Mouse (Mus musculus): ENCODE measurements around the gene Gm10722. TPM values are rescaled to one million over a fixed set of nuclear protein-coding genes. Genes with fewer than 3 reads are reported as not detected.
A peak's percentile ranks its signal among the peaks of the same experiment; 100 is the strongest.
"Not testable (repeated sequence)": the region's sequence is repeated elsewhere in the genome, so short reads cannot be mapped to it uniquely, and the experiment has no call there.

Gene Gm10722
- polyA plus RNA-seq, 1 experiment from 2014 or later, result not detected

DNA sequence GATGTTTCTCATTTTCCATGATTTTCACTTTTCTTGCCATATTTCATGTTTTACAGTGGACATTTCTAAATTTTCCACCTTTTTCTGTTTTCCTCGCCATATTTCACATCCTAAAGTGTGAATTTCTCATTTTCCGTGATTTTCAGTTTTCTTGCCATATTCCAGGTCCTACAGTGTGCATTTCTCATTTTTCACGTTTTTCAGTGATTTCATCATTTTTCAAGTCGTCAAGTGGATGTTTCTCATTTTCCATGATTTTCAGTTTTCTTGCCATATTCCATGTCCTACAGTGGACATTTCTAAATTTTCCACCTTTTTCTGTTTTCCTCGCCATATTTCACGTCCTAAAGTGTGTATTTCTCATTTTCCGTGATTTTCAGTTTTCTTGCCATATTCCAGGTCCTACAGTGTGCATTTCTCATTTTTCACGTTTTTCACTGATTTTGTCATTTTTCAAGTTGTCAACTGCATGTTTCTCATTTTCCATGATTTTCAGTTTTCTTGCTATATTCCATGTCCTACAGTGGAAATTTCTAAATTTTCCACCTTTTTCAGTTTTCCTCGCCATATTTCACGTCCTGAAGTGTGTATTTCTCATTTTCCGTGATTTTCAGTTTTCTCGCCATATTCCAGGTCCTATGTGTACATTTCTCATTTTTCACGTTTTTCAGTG is 22.7 kb downstream of the Gm10722 start, which contains the start of gene Gm10718:
TSS of gene Gm10718 (plus strand) at position 236 of the 673 bp plus-strand sequence.
- DNase-seq (ENCODE audit: low spot score); H3K27ac ChIP-seq (ENCODE audit: low read depth); H3K9ac ChIP-seq (ENCODE audit: low read length); H3K36me3 ChIP-seq (ENCODE audit: control insufficient read depth, insufficient read depth, low read length); ATAC-seq (replicated peaks; ENCODE audit: low FRiP score, low TSS enrichment, low read depth); H3K4me1 ChIP-seq (replicated peaks; ENCODE audit: control insufficient read depth, insufficient read depth, low read length); H3K27me3 ChIP-seq (replicated peaks; ENCODE audit: control insufficient read depth, insufficient read depth, low read length); H3K4me3 ChIP-seq (ENCODE audit: low read depth, low read length); H3K4me2 ChIP-seq (ENCODE audit: low read length); H3K9me3 ChIP-seq (ENCODE audit: control insufficient read depth, low read length): not testable (repeated sequence)
- 80% methylated on average over 9 of the region's 13 CpGs for WGBS

DNA sequence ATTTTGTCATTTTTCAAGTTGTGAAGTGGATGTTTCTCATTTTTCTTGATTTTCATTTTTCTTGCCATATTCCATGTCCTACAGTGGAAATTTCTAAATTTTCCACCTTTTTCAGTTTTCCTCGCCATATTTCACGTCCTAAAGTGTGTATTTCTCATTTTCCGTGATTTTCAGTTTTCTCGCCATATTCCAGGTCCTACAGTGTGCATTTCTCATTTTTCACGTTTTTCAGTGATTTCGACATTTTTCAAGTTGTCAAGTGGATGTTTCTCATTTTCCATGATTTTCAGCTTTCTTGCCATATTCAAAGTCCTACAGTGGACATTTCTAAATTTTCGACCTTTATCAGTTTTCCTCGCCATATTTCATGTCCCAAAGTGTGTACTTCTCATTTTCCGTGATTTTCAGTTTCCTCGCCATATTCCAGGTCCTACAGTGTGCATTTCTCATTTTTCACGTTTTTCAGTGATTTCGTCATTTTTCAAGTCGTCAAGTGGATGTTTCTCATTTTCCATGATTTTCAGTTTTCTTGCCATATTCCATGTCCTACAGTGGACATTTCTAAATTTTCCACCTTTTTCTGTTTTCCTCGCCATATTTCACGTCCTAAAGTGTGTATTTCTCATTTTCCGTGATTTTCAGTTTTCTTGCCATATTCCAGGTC is 23.4 kb downstream of the Gm10722 start:
- not testable (repeated sequence) for DNase-seq (ENCODE audit: low spot score); H3K9me3 ChIP-seq (ENCODE audit: control insufficient read depth, low read length); H3K4me1 ChIP-seq (replicated peaks; ENCODE audit: control insufficient read depth, insufficient read depth, low read length); H3K9ac ChIP-seq (ENCODE audit: low read length); ATAC-seq (replicated peaks; ENCODE audit: low FRiP score, low TSS enrichment, low read depth); H3K4me3 ChIP-seq (ENCODE audit: low read depth, low read length); H3K27ac ChIP-seq (ENCODE audit: low read depth); H3K36me3 ChIP-seq (ENCODE audit: control insufficient read depth, insufficient read depth, low read length); H3K27me3 ChIP-seq (replicated peaks; ENCODE audit: control insufficient read depth, insufficient read depth, low read length); H3K4me2 ChIP-seq (ENCODE audit: low read length)
- WGBS, result 65% methylated on average over 15 of the region's 16 CpGs

DNA sequence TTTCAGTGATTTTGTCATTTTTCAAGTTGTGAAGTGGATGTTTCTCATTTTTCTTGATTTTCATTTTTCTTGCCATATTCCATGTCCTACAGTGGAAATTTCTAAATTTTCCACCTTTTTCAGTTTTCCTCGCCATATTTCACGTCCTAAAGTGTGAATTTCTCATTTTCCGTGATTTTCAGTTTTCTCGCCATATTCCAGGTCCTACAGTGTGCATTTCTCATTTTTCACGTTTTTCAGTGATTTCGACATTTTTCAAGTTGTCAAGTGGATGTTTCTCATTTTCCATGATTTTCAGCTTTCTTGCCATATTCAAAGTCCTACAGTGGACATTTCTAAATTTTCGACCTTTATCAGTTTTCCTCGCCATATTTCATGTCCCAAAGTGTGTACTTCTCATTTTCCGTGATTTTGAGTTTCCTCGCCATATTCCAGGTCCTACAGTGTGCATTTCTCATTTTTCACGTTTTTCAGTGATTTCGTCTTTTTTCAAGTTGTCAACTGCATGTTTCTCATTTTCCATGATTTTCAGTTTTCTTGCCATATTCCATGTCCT is 24.3 kb downstream of the Gm10722 start, which contains the start of gene Gm10717:
TSS of gene Gm10717 (plus strand) at position 506 of the 556 bp plus-strand sequence.
- not testable (repeated sequence) for H3K9me3 ChIP-seq (ENCODE audit: control insufficient read depth, low read length); DNase-seq (ENCODE audit: low spot score); H3K36me3 ChIP-seq (ENCODE audit: control insufficient read depth, insufficient read depth, low read length); H3K4me1 ChIP-seq (replicated peaks; ENCODE audit: control insufficient read depth, insufficient read depth, low read length); H3K4me2 ChIP-seq (ENCODE audit: low read length); H3K27me3 ChIP-seq (replicated peaks; ENCODE audit: control insufficient read depth, insufficient read depth, low read length); ATAC-seq (replicated peaks; ENCODE audit: low FRiP score, low TSS enrichment, low read depth); H3K27ac ChIP-seq (ENCODE audit: low read depth); H3K9ac ChIP-seq (ENCODE audit: low read length); H3K4me3 ChIP-seq (ENCODE audit: low read depth, low read length)
- WGBS, result 71% methylated on average over 12 of the region's 12 CpGs

DNA sequence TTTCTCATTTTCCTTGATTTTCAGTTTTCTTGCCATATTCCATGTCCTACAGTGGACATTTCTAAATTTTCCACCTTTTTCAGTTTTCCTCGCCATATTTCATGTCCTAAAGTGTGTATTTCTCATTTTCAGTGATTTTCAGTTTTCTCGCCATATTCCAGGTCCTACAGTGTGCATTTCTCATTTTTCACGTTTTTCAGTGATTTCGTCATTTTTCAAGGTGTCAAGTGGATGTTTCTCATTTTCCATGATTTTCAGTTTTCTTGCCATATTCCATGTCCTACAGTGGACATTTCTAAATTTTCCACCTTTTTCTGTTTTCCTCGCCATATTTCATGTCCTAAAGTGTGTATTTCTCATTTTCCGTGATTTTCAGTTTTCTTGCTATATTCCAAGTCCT is 24.9 kb downstream of the Gm10722 start:
- not testable (repeated sequence) for H3K27ac ChIP-seq (ENCODE audit: low read depth); ATAC-seq (replicated peaks; ENCODE audit: low FRiP score, low TSS enrichment, low read depth); H3K9ac ChIP-seq (ENCODE audit: low read length); H3K4me2 ChIP-seq (ENCODE audit: low read length); H3K4me1 ChIP-seq (replicated peaks; ENCODE audit: control insufficient read depth, insufficient read depth, low read length); DNase-seq (ENCODE audit: low spot score); H3K9me3 ChIP-seq (ENCODE audit: control insufficient read depth, low read length); H3K36me3 ChIP-seq (ENCODE audit: control insufficient read depth, insufficient read depth, low read length); H3K27me3 ChIP-seq (replicated peaks; ENCODE audit: control insufficient read depth, insufficient read depth, low read length); H3K4me3 ChIP-seq (ENCODE audit: low read depth, low read length)
- WGBS, result 56% methylated on average over 4 of the region's 6 CpGs

DNA sequence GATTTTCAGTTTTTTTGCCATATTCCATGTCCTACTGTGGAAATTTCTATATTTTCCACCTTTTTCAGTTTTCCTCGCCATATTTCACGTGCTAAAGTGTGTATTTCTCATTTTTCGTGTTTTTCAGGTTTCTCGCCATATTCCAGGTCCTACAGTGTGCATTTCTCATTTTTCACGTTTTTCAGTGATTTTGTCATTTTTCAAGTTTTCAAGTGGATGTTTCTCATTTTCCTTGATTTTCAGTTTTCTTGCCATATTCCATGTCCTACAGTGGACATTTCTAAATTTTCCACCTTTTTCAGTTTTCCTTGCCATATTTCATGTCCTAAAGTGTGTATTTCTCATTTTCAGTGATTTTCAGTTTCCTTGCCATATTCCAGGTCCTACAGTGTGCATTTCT is 25.4 kb downstream of the Gm10722 start:
- not testable (repeated sequence) for H3K27me3 ChIP-seq (replicated peaks; ENCODE audit: control insufficient read depth, insufficient read depth, low read length); H3K9me3 ChIP-seq (ENCODE audit: control insufficient read depth, low read length); H3K27ac ChIP-seq (ENCODE audit: low read depth); H3K9ac ChIP-seq (ENCODE audit: low read length); H3K36me3 ChIP-seq (ENCODE audit: control insufficient read depth, insufficient read depth, low read length); H3K4me2 ChIP-seq (ENCODE audit: low read length); H3K4me3 ChIP-seq (ENCODE audit: low read depth, low read length); DNase-seq (ENCODE audit: low spot score); ATAC-seq (replicated peaks; ENCODE audit: low FRiP score, low TSS enrichment, low read depth); H3K4me1 ChIP-seq (replicated peaks; ENCODE audit: control insufficient read depth, insufficient read depth, low read length)
- 74% methylated on average over 5 of the region's 5 CpGs for WGBS

DNA sequence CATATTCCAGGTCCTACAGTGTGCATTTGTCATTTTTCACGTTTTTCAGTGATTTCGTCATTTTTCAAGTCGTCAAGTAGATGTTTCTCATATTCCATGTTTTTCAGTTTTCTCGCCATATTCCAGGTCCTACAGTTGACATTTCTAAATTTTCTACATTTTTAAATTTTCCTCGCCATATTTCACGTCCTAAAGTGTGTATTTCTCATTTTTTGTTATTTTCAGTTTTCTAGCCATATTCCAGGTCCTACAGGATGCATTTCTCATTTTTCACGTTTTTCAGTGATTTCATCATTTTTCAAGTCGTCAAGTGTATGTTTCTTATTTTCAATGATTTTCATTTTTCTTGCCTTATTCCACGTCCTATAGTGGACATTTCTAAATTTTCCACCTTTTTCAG is 26.0 kb downstream of the Gm10722 start:
- WGBS, result 70% methylated on average over 9 of the region's 9 CpGs
- H3K9ac ChIP-seq (ENCODE audit: low read length), result not testable (repeated sequence)

DNA sequence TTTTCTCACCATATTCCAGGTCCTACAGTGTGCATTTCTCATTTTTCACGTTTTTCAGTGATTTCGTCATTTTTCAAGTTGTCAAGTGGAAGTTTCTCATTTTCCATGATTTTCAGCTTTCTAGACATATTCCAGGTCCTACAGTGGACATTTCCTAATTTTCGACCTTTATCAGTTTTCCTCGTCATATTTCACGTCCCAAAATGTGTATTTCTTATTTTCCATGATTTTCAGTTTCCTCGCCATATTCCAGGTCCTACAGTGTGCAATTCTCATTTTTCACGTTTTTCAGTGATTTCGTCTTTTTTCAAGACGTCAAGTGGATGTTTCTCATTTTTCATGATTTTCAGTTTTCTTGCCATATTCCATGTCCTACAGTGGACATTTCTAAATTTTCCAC is 26.5 kb downstream of the Gm10722 start:
- H3K27ac ChIP-seq (ENCODE audit: low read depth); H3K4me1 ChIP-seq (replicated peaks; ENCODE audit: control insufficient read depth, insufficient read depth, low read length); H3K36me3 ChIP-seq (ENCODE audit: control insufficient read depth, insufficient read depth, low read length); H3K27me3 ChIP-seq (replicated peaks; ENCODE audit: control insufficient read depth, insufficient read depth, low read length); H3K4me2 ChIP-seq (ENCODE audit: low read length); H3K9me3 ChIP-seq (ENCODE audit: control insufficient read depth, low read length); H3K4me3 ChIP-seq (ENCODE audit: low read depth, low read length); ATAC-seq (replicated peaks; ENCODE audit: low FRiP score, low TSS enrichment, low read depth); H3K9ac ChIP-seq (ENCODE audit: low read length): not testable (repeated sequence)
- peak; percentile 57 for DNase-seq (ENCODE audit: low spot score)
- 74% methylated on average over 9 of the region's 9 CpGs for WGBS

More for the DNA sequence above, 26.0 kb downstream of the Gm10722 start:
- not testable (repeated sequence) for H3K27ac ChIP-seq (ENCODE audit: low read depth); DNase-seq (ENCODE audit: low spot score); H3K36me3 ChIP-seq (ENCODE audit: control insufficient read depth, insufficient read depth, low read length); H3K4me2 ChIP-seq (ENCODE audit: low read length); H3K4me3 ChIP-seq (ENCODE audit: low read depth, low read length); ATAC-seq (replicated peaks; ENCODE audit: low FRiP score, low TSS enrichment, low read depth); H3K4me1 ChIP-seq (replicated peaks; ENCODE audit: control insufficient read depth, insufficient read depth, low read length); H3K27me3 ChIP-seq (replicated peaks; ENCODE audit: control insufficient read depth, insufficient read depth, low read length); H3K9me3 ChIP-seq (ENCODE audit: control insufficient read depth, low read length)

DNA sequence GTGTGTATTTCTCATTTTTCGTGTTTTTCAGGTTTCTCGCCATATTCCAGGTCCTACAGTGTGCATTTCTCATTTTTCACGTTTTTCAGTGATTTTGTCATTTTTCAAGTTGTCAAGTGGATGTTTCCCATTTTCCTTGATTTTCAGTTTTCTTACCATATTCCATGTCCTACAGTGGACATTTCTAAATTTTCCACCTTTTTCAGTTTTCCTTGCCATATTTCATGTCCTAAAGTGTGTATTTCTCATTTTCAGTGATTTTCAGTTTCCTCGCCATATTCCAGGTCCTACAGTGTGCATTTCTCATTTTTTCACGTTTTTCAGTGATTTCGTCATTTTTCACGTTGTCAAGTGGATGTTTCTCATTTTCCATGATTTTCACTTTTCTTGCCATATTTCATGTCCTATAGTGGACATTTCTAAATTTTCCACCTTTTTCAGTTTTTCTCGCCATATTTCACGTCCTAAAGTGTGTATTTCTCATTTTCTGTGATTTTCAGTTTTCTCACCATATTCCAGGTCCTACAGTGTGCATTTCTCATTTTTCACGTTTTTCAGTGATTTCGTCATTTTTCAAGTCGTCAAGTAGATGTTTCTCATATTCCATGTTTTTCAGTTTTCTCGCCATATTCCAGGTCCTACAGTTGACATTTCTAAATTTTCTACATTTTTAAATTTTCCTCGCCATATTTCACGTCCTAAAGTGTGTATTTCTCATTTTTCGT is 28.7 kb downstream of the Gm10722 start:
- H3K9me3 ChIP-seq (ENCODE audit: control insufficient read depth, low read length); H3K27ac ChIP-seq (ENCODE audit: low read depth); ATAC-seq (replicated peaks; ENCODE audit: low FRiP score, low TSS enrichment, low read depth); H3K27me3 ChIP-seq (replicated peaks; ENCODE audit: control insufficient read depth, insufficient read depth, low read length); DNase-seq (ENCODE audit: low spot score); H3K36me3 ChIP-seq (ENCODE audit: control insufficient read depth, insufficient read depth, low read length); H3K4me3 ChIP-seq (ENCODE audit: low read depth, low read length); H3K4me1 ChIP-seq (replicated peaks; ENCODE audit: control insufficient read depth, insufficient read depth, low read length); H3K4me2 ChIP-seq (ENCODE audit: low read length); H3K9ac ChIP-seq (ENCODE audit: low read length): not testable (repeated sequence)
- WGBS, result 67% methylated on average over 12 of the region's 16 CpGs

Measured in intestine, embryonic 14.5 days (tissue).